Mouse (Mus musculus) central nervous system, embryonic 14 days (tissue): ENCODE data around the gene Gm13275. TPM values are rescaled to one million over a fixed set of nuclear protein-coding genes. Genes with fewer than 3 reads are reported as not detected.

Experiments
- polyA plus RNA-seq: library from polyadenylated mRNA; depleted of rRNA; stranded (reverse); fragments of >200 nt; gene quantifications from 2 replicates; pipeline ENCODE4 v1.2.3, GENCODE M21; 2012; rRNA removed

Gm13275 gene
- polyA plus RNA-seq, 1 experiment, result not detected

Other genes with a start within 250 kb of the Gm13275 start
- gene Ifna15, start 236.2 kb upstream of the Gm13275 start, polyA plus RNA-seq, result not detected in 2 replicates
- gene Ifna14, start 222.7 kb upstream of the Gm13275 start, polyA plus RNA-seq, result not detected in 2 replicates
- not detected in 2 replicates for gene Ifna9, start 202.1 kb upstream of the Gm13275 start, polyA plus RNA-seq
- not detected in 2 replicates for gene Ifna12, start 191.1 kb upstream of the Gm13275 start, polyA plus RNA-seq
- not detected in 2 replicates for gene C87499, start 160.1 kb upstream of the Gm13275 start, polyA plus RNA-seq
- not detected in 2 replicates for gene Ifna13, start 150.0 kb upstream of the Gm13275 start, polyA plus RNA-seq
- not detected in 2 replicates for gene Ifna16, start 117.6 kb upstream of the Gm13275 start, polyA plus RNA-seq
- gene Ifna2, start 110.6 kb upstream of the Gm13275 start, polyA plus RNA-seq, result not detected in 2 replicates
- not detected in 2 replicates for gene Ifnab, start 103.1 kb upstream of the Gm13275 start, polyA plus RNA-seq
- 1.2 and 1.6 TPM in 2 replicates for gene Gm26566, start 72.7 kb upstream of the Gm13275 start, polyA plus RNA-seq
- gene Klhl9, start 72.0 kb upstream of the Gm13275 start, polyA plus RNA-seq, result 43.1 and 44.2 TPM in 2 replicates
- not detected in 2 replicates for gene Gm13271, start 39.6 kb upstream of the Gm13275 start, polyA plus RNA-seq
- gene Gm13283, start 34.4 kb upstream of the Gm13275 start, polyA plus RNA-seq, result 0.06 TPM in 1 of 2 replicates, not detected in the other
- not detected in 2 replicates for gene Gm13290, start 20.7 kb upstream of the Gm13275 start, polyA plus RNA-seq
- not detected in 2 replicates for gene Gm13289, start 17.6 kb upstream of the Gm13275 start, polyA plus RNA-seq
- gene Gm13272, start 14.6 kb upstream of the Gm13275 start, polyA plus RNA-seq, result not detected in 2 replicates
- not detected in 2 replicates for gene Ifnz, start 12.4 kb upstream of the Gm13275 start, polyA plus RNA-seq
- not detected in 2 replicates for gene Gm13276, start 8.8 kb upstream of the Gm13275 start, polyA plus RNA-seq
- gene Gm13277, start 5.9 kb upstream of the Gm13275 start, polyA plus RNA-seq, result not detected in 2 replicates
- not detected in 2 replicates for gene Gm13278, start 2.9 kb upstream of the Gm13275 start, polyA plus RNA-seq
- not detected in 2 replicates for gene Gm13279, start 2.9 kb downstream of the Gm13275 start, polyA plus RNA-seq
- not detected in 2 replicates for gene Gm13285, start 5.2 kb downstream of the Gm13275 start, polyA plus RNA-seq
- not detected in 2 replicates for gene Gm13287, start 8.8 kb downstream of the Gm13275 start, polyA plus RNA-seq
- 0.01 TPM in 1 of 2 replicates, not detected in the other for gene Gm13288, start 11.0 kb downstream of the Gm13275 start, polyA plus RNA-seq
- gene Ifna7, start 21.7 kb downstream of the Gm13275 start, polyA plus RNA-seq, result not detected in 2 replicates
- not detected in 2 replicates for gene Ifna11, start 25.5 kb downstream of the Gm13275 start, polyA plus RNA-seq
- not detected in 2 replicates for gene Ifna6, start 32.9 kb downstream of the Gm13275 start, polyA plus RNA-seq
- not detected in 2 replicates for gene Ifna5, start 41.0 kb downstream of the Gm13275 start, polyA plus RNA-seq
- gene Ifna4, start 47.4 kb downstream of the Gm13275 start, polyA plus RNA-seq, result not detected in 2 replicates
- not detected in 2 replicates for gene Ifna1, start 55.6 kb downstream of the Gm13275 start, polyA plus RNA-seq
- gene Ifne, start 85.7 kb downstream of the Gm13275 start, polyA plus RNA-seq, result not detected in 2 replicates